Mouse (Mus musculus): ENCODE data around the gene Kremen2. TPM values are rescaled to one million over a fixed set of nuclear protein-coding genes. Genes with fewer than 3 reads are reported as not detected.

Kremen2 gene
- polyA plus RNA-seq, 1 experiment from 2014 or later, result 0.25 TPM

DNA sequence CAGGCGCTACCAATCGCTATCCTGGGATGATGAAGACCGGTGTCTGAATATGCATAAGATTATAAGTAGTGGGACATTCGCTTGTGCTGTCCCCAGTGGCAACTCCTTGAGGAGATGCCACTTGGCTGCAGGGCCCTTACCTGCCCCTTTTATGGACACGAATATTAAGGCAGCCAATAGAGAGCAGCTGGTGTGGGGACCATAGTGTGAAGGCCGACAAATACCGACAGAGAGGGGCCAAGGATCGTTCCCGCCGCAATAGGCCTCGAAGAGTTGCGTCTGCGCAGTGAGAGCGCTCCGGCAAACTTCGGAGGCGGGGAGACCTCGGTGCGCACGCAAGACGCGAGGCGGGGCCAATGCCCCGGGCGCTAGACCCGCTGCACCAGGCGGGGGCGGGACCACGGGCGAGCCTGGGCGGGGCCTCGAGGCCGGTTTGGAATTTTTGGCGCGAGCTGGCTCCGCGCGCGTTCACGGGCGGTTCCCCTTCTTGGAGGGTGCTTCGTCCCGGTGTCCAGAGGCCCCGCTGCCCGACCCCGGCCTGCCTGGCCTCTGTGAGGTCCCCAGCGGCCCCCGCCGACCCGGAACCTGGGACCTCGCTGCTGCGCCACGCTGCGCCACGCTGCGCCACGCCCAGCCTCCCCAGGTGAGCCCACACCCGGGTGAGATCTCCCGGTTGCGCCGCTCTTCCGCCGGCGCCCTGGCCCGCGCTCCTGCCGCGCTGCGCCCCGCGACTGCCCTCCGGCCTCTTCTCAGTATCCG is 19.5 kb downstream of the Kremen2 start, which contains the start of gene Pkmyt1:
Gene Pkmyt1, plus strand, starts transcription at position 338 of the 759 bp plus-strand sequence.
- no peaks in the 10 kb centered on the region for H3K27me3 ChIP-seq (ENCODE audit: control insufficient read depth, insufficient read depth, low read depth, low read length)
- peak within 1 kb of the TSS; percentile 72 for H3K4me2 ChIP-seq (ENCODE audit: low read depth, low read length)
- H3K4me3 ChIP-seq (ENCODE audit: low read length), result peak within 1 kb of the TSS; percentile 79
- H3K27ac ChIP-seq (ENCODE audit: low read length), result peak within 1 kb of the TSS; percentile 93
- no peaks in the 10 kb centered on the region for H3K36me3 ChIP-seq (ENCODE audit: control insufficient read depth, insufficient read depth, low read length)
- WGBS, result 2% methylated on average over 68 of the region's 73 CpGs
- peak; percentile 94 for ATAC-seq (ENCODE audit: low read depth)
- no peaks in the 10 kb centered on the region for H3K9me3 ChIP-seq (ENCODE audit: control insufficient read depth, low read length)
- H3K9ac ChIP-seq (ENCODE audit: low read length), result peak within 1 kb of the TSS; percentile 86
- peaks cover 13% of the 10 kb centered on the region; the same call in 1 of the 2 replicates for H3K4me1 ChIP-seq (replicated peaks; ENCODE audit: control insufficient read depth, insufficient read depth, low read length)

DNA sequence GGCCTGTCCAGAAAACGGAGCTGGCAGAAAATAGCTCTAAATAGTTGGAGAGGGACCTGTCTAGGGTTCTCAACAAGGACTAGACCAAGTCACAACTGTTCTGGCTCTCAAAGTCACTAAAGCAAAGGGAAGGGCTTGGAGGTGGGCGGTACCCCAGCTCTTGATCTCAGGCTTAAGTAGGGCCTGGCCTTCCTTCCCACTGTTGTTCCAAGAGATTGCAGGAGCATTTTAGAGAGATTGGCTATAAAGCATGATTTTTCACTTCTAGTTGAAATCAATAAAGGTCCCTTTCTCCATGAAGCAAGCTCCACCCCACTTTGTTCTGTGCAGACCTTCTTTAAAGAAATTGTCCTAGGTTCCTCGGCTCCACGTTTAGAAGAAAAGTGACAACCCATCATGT is 20.2 kb downstream of the Kremen2 start:
- peak overlapping the region; percentile 79 for H3K4me3 ChIP-seq (ENCODE audit: low read length)
- no peaks in the 10 kb centered on the region for H3K27me3 ChIP-seq (ENCODE audit: control insufficient read depth, insufficient read depth, low read depth, low read length)
- no peaks in the 10 kb centered on the region for H3K9me3 ChIP-seq (ENCODE audit: control insufficient read depth, low read length)
- no peaks in the 10 kb centered on the region for H3K36me3 ChIP-seq (ENCODE audit: control insufficient read depth, insufficient read depth, low read length)
- H3K9ac ChIP-seq (ENCODE audit: low read length), result peak overlapping the region; percentile 86
- no peak for ATAC-seq (ENCODE audit: low read depth)
- H3K4me1 ChIP-seq (replicated peaks; ENCODE audit: control insufficient read depth, insufficient read depth, low read length), result peaks cover 13% of the 10 kb centered on the region; the same call in 1 of the 2 replicates
- H3K27ac ChIP-seq (ENCODE audit: low read length), result peak overlapping the region; percentile 93
- 50% methylated on average over 4 of the region's 4 CpGs for WGBS
- H3K4me2 ChIP-seq (ENCODE audit: low read depth, low read length), result peak overlapping the region; percentile 72

DNA sequence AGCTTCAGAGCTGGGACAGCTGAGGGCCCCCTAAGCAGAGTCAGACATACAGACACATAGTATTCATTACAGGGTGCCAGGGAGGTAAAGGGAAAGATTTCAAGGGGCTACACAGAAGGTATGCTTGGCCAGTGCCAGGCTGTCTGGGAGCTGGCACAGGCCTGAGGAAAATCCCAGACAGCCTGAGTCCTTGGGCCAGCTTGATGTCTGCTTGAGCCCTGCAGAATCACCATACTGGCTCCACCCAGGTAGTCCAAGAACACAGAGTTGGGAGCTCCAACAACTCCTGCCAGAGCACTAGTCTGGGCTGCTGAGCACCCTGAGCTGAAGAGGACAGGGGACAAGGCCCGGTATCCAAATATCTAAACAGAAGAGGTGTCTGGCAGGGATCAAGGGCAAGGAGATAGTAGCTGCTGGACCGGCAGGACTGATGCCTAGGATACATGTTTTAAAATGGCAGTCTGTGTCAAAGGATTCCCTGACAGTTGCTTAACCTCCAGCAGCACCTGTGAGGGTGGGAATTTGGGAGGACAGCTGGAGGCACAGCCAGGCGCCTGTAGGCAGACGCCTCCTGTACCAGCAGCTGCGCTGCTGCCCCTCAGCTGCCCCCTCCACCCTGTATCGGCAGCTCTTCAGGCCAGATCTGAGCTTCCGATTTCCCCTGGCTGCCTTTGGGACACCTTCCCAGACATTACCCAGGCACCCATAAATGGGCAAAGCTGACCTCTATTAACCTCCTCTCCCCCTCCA is 23.1 kb downstream of the Kremen2 start, which contains the start of gene 1520401A03Rik:
Gene 1520401A03Rik, minus strand, starts transcription at position 408 of the 750 bp plus-strand sequence.
- Histone ChIP-seq H3K4me2 (ENCODE audit: low read depth, low read length) (no peak within 1 kb of the TSS), H3K27ac (ENCODE audit: low read length) (no peak within 1 kb of the TSS), H3K4me1 (replicated peaks; ENCODE audit: control insufficient read depth, insufficient read depth, low read length) (peaks cover 12% of the 10 kb centered on the region; the same call in 1 of the 2 replicates), H3K36me3 (ENCODE audit: control insufficient read depth, insufficient read depth, low read length) (no peaks in the 10 kb centered on the region), H3K9me3 (ENCODE audit: control insufficient read depth, low read length) (no peaks in the 10 kb centered on the region), H3K4me3 (ENCODE audit: low read length) (no peak within 1 kb of the TSS), H3K27me3 (ENCODE audit: control insufficient read depth, insufficient read depth, low read depth, low read length) (no peaks in the 10 kb centered on the region), H3K9ac (ENCODE audit: low read length) (no peak within 1 kb of the TSS)
- ATAC-seq (ENCODE audit: low read depth), result no peak
- 51% methylated on average over 7 of the region's 7 CpGs for WGBS

DNA sequence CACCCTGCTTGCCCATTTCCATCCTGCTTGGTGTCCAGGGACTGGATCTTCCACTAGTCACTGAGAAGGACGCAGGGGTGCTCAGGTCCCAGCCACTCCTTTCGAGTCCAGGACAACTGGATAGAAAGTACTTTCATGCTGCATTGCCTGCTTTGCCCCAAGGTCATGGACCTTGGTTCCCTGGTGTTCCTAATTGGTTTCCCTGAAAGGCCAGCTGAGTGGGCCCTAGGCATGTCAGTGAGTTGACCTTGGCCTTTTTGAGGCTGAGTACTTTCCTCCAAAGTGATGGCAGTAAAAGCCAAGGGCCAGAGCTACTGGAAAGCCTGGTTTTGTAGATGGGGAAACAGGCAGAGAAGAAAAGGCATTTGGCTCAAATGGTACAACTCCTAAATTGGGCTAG is 23.7 kb downstream of the Kremen2 start:
- Histone ChIP-seq H3K4me3 (ENCODE audit: low read length) (no peak overlapping the region), H3K36me3 (ENCODE audit: control insufficient read depth, insufficient read depth, low read length) (no peaks in the 10 kb centered on the region), H3K27me3 (ENCODE audit: control insufficient read depth, insufficient read depth, low read depth, low read length) (no peaks in the 10 kb centered on the region), H3K4me2 (ENCODE audit: low read depth, low read length) (no peak overlapping the region), H3K9ac (ENCODE audit: low read length) (no peak overlapping the region), H3K4me1 (replicated peaks; ENCODE audit: control insufficient read depth, insufficient read depth, low read length) (peaks cover 5% of the 10 kb centered on the region; the same call in 1 of the 2 replicates), H3K27ac (ENCODE audit: low read length) (no peak overlapping the region), H3K9me3 (ENCODE audit: control insufficient read depth, low read length) (no peaks in the 10 kb centered on the region)
- ATAC-seq (ENCODE audit: low read depth), result no peak
- WGBS, result 86% methylated on average over 2 of the region's 2 CpGs

DNA sequence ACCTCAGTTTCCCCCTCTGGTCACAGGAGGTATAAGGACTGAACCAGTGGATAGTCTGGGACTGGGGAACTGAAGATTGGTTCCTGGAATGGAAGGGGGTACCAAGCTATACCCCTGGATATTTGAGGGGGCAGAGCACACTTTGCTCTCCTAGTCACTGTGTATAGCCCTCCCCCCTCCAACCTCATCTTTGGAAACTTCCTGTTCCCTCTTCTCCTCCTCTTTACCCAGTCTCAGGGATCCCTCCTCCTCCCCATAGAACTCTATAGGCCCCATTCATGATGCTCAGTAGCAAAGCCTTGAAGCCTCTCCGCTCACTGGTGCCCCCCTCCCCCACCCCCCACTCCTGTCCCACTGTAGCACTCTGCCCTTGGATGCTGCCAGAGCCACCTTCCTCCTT is 26.2 kb downstream of the Kremen2 start:
- Histone ChIP-seq H3K4me1 (replicated peaks; ENCODE audit: control insufficient read depth, insufficient read depth, low read length) (no peaks in the 10 kb centered on the region), H3K4me2 (ENCODE audit: low read depth, low read length) (no peak overlapping the region), H3K36me3 (ENCODE audit: control insufficient read depth, insufficient read depth, low read length) (no peaks in the 10 kb centered on the region), H3K9ac (ENCODE audit: low read length) (no peak overlapping the region), H3K27me3 (ENCODE audit: control insufficient read depth, insufficient read depth, low read depth, low read length) (no peaks in the 10 kb centered on the region), H3K9me3 (ENCODE audit: control insufficient read depth, low read length) (no peaks in the 10 kb centered on the region), H3K4me3 (ENCODE audit: low read length) (no peak overlapping the region), H3K27ac (ENCODE audit: low read length) (no peak overlapping the region)
- WGBS, result 21% methylated on average over 1 of the region's 1 CpGs
- no peak for ATAC-seq (ENCODE audit: low read depth)

DNA sequence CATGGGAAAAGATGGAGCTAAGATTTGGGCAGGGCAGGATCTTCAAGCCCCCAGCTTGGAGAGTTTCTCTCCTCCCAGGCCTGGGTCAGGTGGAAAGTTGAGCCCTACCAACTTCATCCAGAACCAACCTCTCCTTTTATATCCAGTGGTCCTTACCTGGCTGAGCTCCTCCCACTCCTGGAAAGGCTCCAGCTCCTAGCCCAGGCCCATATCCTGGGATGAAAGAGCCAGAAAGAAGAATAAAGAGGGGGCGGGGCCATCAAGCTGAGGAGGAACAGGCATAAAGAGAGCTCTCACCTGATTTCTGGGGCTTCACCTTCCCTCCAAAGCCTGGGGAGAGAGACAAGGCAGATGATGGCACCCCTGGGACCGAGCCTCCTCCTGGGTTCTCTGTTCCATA is 28.6 kb downstream of the Kremen2 start:
- no peaks in the 10 kb centered on the region for H3K9me3 ChIP-seq (ENCODE audit: control insufficient read depth, low read length)
- no peak overlapping the region for H3K4me3 ChIP-seq (ENCODE audit: low read length)
- H3K9ac ChIP-seq (ENCODE audit: low read length), result no peak overlapping the region
- no peak overlapping the region for H3K4me2 ChIP-seq (ENCODE audit: low read depth, low read length)
- H3K4me1 ChIP-seq (replicated peaks; ENCODE audit: control insufficient read depth, insufficient read depth, low read length), result no peaks in the 10 kb centered on the region
- no peaks in the 10 kb centered on the region for H3K36me3 ChIP-seq (ENCODE audit: control insufficient read depth, insufficient read depth, low read length)
- no peak overlapping the region for H3K27ac ChIP-seq (ENCODE audit: low read length)
- no peaks in the 10 kb centered on the region for H3K27me3 ChIP-seq (ENCODE audit: control insufficient read depth, insufficient read depth, low read depth, low read length)
- 0 out of 2 replicates have a peak, but pooled peaks have one; percentile 21 for ATAC-seq (ENCODE audit: low read depth)
- WGBS, result 45% methylated on average over 2 of the region's 2 CpGs

DNA sequence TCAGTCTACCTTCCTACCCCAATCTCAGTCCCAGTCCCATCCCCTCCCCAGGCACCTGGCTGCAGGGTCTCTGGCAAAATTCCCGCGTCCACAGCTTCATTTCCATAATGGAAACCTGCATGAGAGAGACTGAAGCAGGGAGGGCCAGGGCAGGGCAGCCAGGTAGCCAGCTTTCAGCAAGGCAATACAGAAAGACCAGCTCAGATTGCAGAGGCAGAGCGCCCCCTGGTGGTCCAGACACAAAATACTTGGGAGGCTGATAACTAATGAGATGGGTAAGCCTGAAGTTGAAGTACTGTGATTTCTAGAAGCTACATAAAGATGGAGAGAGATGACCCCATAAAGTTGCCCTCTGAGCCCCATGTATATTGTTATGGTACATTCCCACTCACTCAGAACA is 39.4 kb downstream of the Kremen2 start:
- Histone ChIP-seq H3K4me1 (replicated peaks; ENCODE audit: control insufficient read depth, insufficient read depth, low read length) (no peaks in the 10 kb centered on the region), H3K36me3 (ENCODE audit: control insufficient read depth, insufficient read depth, low read length) (no peaks in the 10 kb centered on the region), H3K27me3 (ENCODE audit: control insufficient read depth, insufficient read depth, low read depth, low read length) (no peaks in the 10 kb centered on the region; the same call in 1 of the 2 replicates), H3K9me3 (ENCODE audit: control insufficient read depth, low read length) (no peaks in the 10 kb centered on the region), H3K27ac (ENCODE audit: low read length) (no peak overlapping the region), H3K4me3 (ENCODE audit: low read length) (no peak overlapping the region), H3K4me2 (ENCODE audit: low read depth, low read length) (no peak overlapping the region), H3K9ac (ENCODE audit: low read length) (no peak overlapping the region)
- ATAC-seq (ENCODE audit: low read depth), result peak; percentile 64; the same call in 1 of the 2 replicates
- WGBS, result 1% methylated on average over 3 of the region's 3 CpGs

DNA sequence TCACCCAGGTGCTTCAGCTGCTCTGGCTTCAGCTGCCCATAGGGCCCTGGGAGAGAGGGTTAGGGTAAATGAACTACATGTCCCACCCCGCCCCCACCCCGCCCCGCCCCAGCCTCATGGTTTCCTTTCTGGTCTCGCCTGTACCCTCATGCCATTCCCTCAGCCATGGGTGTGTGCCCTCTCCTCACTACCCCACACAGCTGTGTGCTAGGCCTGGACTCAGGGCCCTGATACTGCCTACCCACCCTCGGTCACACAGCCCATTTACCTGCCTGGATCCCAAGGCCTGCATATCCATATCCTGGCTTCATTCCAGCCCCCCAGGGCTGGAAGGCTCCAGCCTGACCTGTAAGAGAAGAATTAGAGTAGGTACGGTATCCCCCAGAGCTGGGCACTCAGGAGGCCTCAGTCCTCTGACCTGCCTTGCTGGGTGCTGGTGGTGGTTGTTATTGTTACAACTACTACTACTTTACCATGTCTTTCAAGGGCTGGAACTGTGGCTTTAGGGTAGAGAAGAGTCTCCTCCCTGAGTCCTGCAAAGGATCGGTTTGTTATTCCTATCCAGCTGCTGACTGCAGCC is 40.0 kb downstream of the Kremen2 start:
- Histone ChIP-seq H3K4me1 (replicated peaks; ENCODE audit: control insufficient read depth, insufficient read depth, low read length) (no peaks in the 10 kb centered on the region), H3K4me2 (ENCODE audit: low read depth, low read length) (no peak overlapping the region), H3K27me3 (ENCODE audit: control insufficient read depth, insufficient read depth, low read depth, low read length) (peaks cover 4% of the 10 kb centered on the region), H3K9me3 (ENCODE audit: control insufficient read depth, low read length) (no peaks in the 10 kb centered on the region), H3K9ac (ENCODE audit: low read length) (no peak overlapping the region), H3K36me3 (ENCODE audit: control insufficient read depth, insufficient read depth, low read length) (no peaks in the 10 kb centered on the region), H3K27ac (ENCODE audit: low read length) (no peak overlapping the region), H3K4me3 (ENCODE audit: low read length) (no peak overlapping the region)
- 73% methylated on average over 7 of the region's 7 CpGs for WGBS
- peak; percentile 52; the same call in 1 of the 2 replicates for ATAC-seq (ENCODE audit: low read depth)

DNA sequence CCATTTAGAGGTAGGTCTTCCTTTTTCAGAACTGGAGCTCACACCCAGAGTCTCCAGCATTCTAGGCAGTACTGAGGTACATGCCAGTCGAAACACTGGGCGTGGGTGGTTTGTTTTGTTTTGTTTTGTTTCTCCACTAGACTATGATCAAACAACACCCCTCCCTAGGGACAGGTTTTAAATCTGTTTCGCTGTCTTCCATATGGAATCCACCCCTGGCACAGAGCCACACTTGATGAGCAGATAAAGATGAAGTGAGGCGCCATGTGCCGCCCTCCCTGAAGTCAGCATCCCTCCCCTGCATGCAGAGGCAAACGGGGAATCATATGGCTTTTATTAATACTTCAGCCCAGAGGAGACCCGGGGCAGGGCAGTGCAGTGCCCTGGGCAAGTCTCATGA is 40.9 kb downstream of the Kremen2 start:
- no peak overlapping the region for H3K27ac ChIP-seq (ENCODE audit: low read length)
- no peak overlapping the region for H3K4me2 ChIP-seq (ENCODE audit: low read depth, low read length)
- no peaks in the 10 kb centered on the region for H3K36me3 ChIP-seq (ENCODE audit: control insufficient read depth, insufficient read depth, low read length)
- H3K27me3 ChIP-seq (ENCODE audit: control insufficient read depth, insufficient read depth, low read depth, low read length), result peaks cover 5% of the 10 kb centered on the region
- WGBS, result 44% methylated on average over 7 of the region's 7 CpGs
- no peaks in the 10 kb centered on the region for H3K9me3 ChIP-seq (ENCODE audit: control insufficient read depth, low read length)
- no peak overlapping the region for H3K4me3 ChIP-seq (ENCODE audit: low read length)
- 0 out of 2 replicates have a peak, but pooled peaks cover 2% of the 10 kb centered on the region for H3K4me1 ChIP-seq (replicated peaks; ENCODE audit: control insufficient read depth, insufficient read depth, low read length)
- ATAC-seq (ENCODE audit: low read depth), result no peak
- H3K9ac ChIP-seq (ENCODE audit: low read length), result no peak overlapping the region

All from lung, embryonic 16.5 days (tissue).